Mouse (Mus musculus) right cerebral cortex, postnatal 4 days (tissue): Measurements from ENCODE around the gene Srr.

ENCODE experiments used
- DNase-seq: peaks from one replicate; pipeline ENCODE4 v3.0.0-alpha.2; 2022

Srr gene

DNA sequence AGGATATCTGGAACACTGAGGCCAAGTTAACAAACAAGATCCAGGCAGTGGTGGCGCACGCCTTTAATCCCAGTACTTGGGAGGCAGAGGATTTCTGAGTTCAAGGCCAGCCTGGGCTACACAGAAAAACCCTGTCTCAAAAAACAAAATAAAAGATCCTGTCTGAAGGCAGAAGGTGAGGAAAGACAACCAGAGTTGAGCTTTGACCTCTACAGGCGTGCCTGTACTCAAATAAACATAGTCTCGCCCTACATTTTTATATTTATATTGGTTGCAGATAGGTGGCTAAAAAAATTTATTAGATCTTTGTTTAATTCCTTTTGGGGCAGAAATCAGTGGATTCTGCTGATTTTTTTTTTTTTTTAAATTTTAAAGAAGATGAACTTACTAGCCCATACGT is 23.3 kb downstream of the Srr start:
- DNase-seq, result no peak

DNA sequence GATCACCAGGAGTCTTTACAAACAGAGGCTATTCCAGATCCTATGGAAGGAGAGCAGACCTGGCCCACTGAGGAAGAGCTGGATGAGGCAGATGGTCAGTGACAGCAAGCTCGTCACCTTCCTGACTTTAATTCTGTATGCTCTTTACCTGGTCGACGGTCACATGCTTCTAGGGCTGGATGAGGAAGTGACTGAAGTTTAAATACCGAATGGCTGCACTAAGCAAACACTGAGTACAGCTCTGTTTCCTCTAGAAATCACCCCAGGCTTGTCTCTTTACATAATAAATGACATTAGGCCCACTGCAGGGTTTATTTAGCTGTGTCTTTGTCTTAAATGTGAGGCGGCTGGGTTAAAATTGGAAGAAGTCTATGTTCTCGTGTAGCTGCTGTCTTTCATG is 24.2 kb downstream of the Srr start:
- no peak for DNase-seq

- DNase-seq, result no peak
Measured at GRCm38 (mm10) chr11:74898517-74898827, 27.3 kb downstream of the Srr start.

GRCm38 (mm10) chr11:74897678-74898516 is 27.9 kb downstream of the Srr start, which contains the start of gene Tsr1:
Gene Tsr1, plus strand, starts transcription at chr11:74898071.
- DNase-seq, result peak; percentile 86

DNA sequence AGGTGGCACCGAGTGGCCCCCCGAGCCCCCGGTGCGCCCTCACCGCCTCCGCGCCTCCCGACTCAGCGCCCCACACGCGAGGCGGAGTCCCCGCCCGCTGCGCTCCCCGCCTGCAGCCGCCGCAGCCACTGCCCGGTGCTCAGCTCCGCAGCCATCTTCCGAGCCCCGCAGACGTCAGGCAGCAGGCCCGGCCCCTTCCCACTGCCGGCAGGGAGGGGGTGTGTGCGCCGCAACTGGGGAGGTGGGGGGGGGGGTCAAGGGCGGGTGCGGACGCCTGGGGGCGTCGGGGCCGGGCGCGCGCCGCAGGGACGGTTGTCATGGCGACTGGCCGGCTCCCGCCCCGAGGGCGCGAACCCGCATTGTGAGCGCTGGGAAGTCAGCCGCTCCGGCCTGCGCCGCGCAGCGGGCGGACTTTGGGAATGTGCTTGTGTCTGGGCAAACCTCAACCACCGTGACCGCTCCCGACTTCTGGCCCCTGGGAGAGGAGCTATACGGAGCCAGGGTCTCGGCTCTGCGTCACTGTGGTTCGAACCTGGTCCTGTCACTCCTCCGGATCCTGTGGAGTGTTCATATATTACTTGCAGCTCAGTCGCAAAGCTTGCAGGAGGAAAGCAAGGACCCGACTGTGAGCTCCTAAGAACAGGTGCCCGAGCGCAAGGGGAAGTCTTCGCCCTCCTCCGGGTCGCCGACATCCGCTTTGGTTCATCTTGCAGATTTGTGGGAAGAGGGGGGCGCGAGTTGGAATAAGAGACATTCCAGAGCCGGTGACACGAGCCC is 28.7 kb downstream of the Srr start, which contains the start of gene Sgsm2:
Gene Sgsm2 (minus strand): TSS at position 160 of the 777 bp plus-strand sequence.
- DNase-seq, result peak; percentile 68

- DNase-seq, result peak; percentile 66
Measured at GRCm38 (mm10) chr11:74895980-74896900, 29.5 kb downstream of the Srr start.

DNA sequence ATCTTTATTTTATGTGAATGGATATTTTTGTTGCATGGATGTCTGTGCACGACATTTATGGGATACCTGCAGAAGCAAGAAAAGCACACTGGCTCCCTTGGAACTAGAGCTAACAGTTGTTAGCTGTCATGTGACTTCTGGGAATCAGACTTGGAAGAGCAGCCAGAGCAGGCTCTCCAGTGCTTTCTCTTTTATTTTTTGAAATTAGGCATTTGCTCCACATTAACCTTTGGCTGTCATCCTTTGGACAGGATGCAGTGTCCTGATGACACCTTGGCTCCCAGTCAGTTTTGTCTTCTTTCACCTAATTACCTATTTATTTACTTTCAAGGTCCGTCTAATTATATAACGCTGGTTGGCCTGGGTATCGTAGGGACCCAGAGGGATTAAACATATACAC is 31.1 kb downstream of the Srr start:
- DNase-seq, result no peak

DNA sequence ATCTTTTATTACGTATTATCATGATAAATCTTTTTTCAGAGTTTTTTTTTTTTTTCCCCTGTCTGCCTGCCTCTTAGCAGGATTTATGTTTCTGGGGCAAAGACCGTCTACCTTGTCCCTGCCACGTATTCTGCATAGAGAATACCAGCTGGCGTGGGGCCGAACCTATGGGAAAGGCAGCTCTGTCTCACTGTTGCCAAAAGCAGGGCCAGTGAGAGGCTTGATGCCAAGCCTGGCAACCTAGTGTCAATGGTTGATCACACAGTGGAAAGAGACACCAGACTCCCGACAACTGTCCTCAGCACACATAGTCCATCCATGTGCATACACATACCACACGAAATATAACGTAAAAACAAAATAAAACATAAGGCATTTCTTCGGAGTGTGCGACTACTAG is 42.6 kb downstream of the Srr start:
- DNase-seq, result no peak

DNA sequence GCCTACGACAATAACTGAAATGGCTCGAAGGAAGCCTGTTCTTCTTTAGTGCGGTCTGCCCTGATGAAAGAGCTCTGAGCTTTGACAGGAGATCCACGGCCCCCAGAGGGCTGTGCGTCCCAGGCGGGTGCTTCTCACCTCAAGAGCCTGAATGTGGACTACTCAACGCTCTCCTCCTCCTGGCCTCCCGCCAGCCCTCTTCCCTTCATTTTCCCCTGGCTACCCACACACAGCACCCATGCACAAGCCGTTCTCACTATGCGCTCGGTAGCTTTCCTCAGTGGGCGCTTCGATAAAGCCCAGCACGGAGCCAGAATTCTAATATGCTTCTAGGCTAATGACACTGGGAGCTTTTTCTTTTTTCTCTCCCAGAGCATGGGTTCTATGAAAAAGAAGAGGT is 43.8 kb downstream of the Srr start:
- peak; percentile 28 for DNase-seq

DNA sequence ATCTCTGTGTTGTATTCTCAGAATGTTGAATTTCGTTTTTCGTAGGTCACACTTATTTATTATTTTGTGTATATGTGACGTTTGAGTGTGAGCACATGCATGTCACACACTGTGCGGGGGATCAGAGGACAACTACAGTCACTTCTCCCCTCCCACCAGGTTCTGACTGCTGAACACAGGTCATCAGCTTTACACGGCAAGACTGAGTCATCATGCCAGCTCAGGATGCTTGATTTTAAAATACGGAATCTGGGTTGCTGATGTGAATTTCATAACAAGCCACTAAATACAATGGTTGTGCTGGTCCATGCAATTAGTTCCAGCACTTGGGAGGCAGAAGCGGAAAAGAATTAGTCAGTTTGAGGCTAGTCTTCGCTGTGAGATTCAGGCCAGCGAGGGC is 44.7 kb downstream of the Srr start:
- no peak for DNase-seq

DNA sequence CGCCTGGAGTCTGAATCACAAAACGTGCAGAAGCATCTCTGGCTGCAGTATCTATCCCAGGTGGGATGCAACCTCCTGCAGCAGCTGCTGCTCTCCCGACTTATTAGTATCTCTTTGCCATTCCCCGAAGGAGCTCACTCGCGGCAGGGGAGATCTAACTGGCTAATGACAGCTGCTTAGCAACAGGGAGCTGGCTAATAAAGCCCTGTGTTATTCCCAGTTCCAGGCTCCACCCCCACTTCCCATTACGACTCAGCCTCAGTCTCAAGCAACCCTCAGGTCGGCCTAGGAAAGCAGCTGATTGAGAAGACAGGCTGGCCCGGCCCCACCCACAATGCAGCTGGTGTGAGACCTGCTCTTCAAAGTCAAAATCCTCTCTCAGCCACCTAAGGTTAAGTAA is 48.9 kb downstream of the Srr start:
- peak; percentile 47 for DNase-seq

DNA sequence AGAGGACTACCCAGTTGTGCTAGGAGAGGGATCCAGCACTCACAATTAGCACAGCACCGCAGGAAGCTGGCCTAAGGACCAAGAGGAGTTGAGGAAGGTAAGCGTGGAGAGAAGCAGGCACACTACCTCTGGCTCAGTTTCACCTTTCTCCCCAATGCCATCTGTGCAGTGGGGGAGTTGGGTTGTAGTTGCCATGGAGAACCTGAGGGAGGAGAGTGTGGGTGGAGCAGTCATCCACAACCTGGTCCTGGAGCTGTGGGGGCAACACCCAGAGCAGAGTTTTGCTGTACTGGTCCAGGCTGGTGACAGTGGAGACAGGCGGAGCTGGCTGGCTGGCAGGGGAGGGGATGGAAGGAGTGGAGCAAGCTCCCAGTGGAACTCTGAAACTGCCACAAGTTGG is 51.1 kb downstream of the Srr start:
- no peak for DNase-seq

GRCm38 (mm10) chr11:74870991-74871622 is 54.6 kb downstream of the Srr start:
- no peak for DNase-seq

DNA sequence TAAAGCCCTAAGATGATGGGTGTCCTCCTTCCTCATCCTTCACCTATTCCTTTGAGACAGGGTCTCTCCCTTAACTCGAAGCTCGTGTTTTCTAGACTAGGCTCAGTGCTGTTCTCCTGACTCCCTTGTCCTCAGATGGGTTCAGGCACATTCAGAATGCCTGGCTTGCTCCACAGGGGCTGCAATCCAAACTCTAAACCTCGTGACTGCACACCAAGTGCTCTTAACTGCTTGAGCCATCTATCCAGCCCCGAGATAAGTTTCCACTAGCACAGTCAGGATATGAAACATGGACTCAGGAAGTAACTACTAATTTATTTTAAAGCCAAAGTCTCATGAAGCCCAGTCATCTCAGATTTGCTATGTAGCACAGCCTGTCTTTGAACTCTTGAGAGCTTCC is 55.2 kb downstream of the Srr start:
- no peak for DNase-seq

DNA sequence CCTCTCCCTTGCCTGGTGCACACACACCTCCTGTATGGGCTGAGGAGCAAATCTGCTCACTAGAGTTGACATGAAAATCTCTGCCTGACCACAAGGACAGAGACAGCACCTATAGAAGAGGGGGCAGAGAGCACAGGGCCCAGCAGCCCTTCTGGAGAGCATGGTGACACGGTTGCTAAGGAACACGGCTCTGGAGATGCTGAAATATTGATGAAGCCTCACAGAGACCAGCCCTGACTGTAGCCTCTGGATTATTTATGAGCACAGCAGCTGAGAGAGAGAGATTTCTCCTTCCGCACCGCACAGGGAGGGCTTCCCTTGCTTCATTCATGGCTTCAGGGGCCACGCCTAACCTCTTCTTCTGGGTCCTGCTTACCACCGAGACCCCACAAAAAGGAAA is 56.1 kb downstream of the Srr start:
- no peak for DNase-seq

DNA sequence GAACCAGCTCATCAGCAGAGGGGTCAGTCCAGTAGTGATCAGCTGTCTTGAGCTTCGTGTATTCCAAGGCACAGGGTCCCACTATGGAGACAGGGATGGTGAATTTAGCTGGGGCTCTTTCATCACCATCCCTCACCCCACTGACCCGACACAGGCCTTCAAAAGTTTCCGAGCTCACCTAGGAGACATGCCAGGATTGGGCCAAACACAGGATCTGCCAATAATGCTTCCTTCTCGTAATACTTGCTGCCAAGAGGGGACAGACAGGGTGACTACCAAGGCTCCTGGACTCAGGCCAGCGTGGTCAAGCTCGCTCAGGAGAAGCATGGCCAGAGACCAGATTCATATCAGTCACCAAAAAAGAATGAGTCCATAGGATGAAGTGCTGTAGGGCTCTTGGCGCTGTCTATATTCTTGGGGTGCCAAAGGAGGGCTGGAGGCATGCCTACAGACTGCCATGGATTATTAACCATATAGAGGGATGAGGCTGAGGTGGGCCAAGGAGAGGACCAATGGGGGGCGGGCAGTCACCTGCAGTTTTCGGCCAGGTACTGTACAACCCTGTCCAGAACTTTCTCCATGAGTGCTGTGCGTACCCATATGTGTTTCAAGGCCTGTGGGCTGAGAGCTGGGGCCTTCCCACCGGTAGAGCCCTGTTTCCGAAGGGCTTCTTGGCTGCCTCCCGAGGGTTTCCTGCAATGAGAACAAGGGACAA is 57.5 kb downstream of the Srr start:
- DNase-seq, result no peak

GRCm38 (mm10) chr11:74867181-74867580 is 58.6 kb downstream of the Srr start:
- DNase-seq, result no peak

DNA sequence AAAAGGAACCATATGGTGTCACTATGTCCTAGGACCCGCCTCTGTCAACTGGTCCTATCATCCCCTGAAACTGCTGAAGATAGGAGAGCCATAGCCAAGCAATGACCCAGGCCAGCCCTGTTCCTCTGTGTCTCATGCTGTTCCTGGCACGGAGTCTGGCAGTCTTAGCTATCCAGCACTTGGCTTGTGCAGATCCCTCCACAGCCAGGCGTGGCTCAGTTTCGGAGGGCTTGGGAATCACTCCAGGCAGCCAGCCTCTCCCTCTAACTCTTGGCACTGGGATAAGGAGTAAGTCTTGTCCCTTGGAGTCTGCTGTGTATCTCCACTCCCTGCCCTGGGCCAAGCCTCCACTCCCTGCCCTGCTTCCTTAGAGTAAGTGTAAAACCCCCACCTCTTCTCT is 59.1 kb downstream of the Srr start:
- peak; percentile 54 for DNase-seq

GRCm38 (mm10) chr11:74865252-74865651 is 60.5 kb downstream of the Srr start:
- DNase-seq, result no peak

DNA sequence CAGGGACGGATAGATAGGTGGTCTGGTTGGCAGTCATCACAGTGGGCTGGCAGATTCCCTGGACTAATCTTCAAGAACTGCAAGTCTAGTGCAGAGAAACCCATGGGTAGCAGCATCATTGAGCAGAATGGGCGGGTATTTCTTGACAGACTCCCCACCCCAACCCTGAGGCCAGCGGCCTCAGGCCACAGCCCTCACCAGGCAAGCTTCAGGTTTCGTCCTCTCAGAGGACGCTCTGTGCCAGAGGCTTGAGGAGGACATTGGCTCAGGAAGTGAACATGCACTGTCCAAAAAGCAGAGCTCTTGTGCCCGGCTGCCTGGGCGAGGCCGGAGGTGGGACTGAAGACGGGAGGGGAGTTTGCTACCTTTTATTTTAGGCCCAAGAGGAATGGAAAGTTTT is 61.3 kb downstream of the Srr start:
- no peak for DNase-seq

- DNase-seq, result no peak
Measured at GRCm38 (mm10) chr11:74863471-74863870, 62.3 kb downstream of the Srr start.

DNA sequence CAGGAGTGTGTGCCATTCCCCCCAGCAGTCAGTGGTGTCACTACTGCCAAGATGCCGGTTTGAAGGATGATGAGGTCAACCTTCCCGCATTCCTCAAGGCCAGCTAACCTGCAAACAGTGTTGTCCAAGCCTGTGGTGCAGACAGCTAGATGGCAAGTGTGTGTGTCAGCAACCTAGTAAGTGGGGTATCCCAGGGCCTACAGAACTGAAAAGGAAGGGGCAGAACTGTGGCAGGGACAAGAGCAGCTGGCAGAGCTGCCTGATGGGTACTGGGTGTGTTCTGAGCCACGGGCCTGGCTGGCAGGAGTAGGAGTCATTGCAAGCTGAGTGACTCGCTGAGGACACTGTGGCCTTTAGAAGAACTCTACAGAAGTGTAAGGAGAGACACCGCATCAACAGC is 63.6 kb downstream of the Srr start:
- DNase-seq, result no peak
